Mouse (Mus musculus) megakaryocyte, adult 5-6 weeks (primary cell): ENCODE data around the gene Mnx1. TPM values are rescaled to one million over a fixed set of nuclear protein-coding genes. Genes with fewer than 3 reads are reported as not detected.

Source experiments
- ATAC-seq: 2 replicates; pipeline ENCODE4 v1.8.0; 2016; ENCODE audit warnings: mild to moderate bottlenecking, inconsistent platforms; ENCODE audit not compliant: poor library complexity, severe bottlenecking
- total RNA-seq, 2 experiments: library from RNA; stranded (forward) in 1 of 2; stranded (reverse) in 1 of 2; fragments of 153-499, 151-499 nt in 1 of 2; fragments of 221-1000, 200-1000 nt in 1 of 2; gene quantifications; 2 replicates each; pipeline versions ENCODE4 v1.2.3 to v1.2.4; 2015 to 2017

Mnx1 gene
- not detected in 2 replicates for total RNA-seq (2015)
- total RNA-seq (2017): not detected in 2 replicates

GRCm38 (mm10) chr5:29478208-29479197, at the start of gene Mnx1:
Mnx1 (minus strand) TSS chr5:29478470.
- ATAC-seq: no peak

- no peak for ATAC-seq
Observed at GRCm38 (mm10) chr5:29516432-29516831, 38.2 kb upstream of the Mnx1 start.

GRCm38 (mm10) chr5:29515888-29516287, 37.6 kb upstream of the Mnx1 start:
- no peak for ATAC-seq

- ATAC-seq: no peak
Observed at GRCm38 (mm10) chr5:29507013-29507412, 28.7 kb upstream of the Mnx1 start.

DNA sequence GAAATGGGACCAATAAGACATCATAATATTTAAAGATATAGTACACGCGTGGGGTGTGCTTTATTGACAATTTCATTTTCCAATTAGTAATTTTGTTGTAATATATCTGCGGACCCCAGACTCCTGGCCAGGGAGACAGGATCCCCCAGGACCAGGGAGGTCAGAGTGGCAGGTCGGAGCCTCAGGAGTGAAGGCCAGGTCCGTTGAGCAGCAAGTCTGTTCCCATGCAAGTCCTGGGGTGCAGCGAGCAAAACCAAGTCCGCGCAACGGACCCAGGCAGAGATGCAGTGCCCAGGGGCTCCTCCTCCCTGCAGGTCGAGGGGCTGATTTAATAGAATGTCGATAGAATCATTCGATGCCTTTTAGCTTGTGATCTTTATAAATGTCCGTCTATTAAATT, 9.1 kb upstream of the Mnx1 start:
- ATAC-seq: no peak

GRCm38 (mm10) chr5:29485941-29486320, 7.7 kb upstream of the Mnx1 start:
- ATAC-seq: no peak

- no peak for ATAC-seq
Observed at GRCm38 (mm10) chr5:29484965-29485940, 7.0 kb upstream of the Mnx1 start.

- ATAC-seq: no peak
Observed at GRCm38 (mm10) chr5:29483801-29484200, 5.5 kb upstream of the Mnx1 start.

DNA sequence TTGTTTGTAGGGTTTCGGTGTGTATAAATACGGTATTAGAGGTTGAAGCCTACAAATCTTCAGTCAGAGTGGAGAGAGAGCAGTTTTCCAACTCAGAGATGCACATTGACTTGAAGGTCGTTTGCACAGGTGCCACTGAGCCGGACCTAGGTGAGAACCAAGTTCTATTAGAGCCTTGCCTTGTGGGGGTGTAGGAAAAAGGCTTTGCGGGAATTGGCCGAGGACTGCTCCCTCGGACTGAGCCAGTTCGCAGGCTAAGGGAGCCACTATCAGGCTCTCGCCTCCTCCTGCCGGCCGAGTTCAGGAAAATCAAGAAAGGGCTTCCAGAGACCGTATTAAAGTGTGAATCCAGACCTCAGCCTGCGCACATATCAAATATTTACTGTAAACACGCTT, 926 bp upstream of the Mnx1 start:
- no peak for ATAC-seq

GRCm38 (mm10) chr5:29477474-29478207, 629 bp downstream of the Mnx1 start:
- ATAC-seq: no peak

GRCm38 (mm10) chr5:29476021-29476420, 2.2 kb downstream of the Mnx1 start:
- no peak for ATAC-seq

DNA sequence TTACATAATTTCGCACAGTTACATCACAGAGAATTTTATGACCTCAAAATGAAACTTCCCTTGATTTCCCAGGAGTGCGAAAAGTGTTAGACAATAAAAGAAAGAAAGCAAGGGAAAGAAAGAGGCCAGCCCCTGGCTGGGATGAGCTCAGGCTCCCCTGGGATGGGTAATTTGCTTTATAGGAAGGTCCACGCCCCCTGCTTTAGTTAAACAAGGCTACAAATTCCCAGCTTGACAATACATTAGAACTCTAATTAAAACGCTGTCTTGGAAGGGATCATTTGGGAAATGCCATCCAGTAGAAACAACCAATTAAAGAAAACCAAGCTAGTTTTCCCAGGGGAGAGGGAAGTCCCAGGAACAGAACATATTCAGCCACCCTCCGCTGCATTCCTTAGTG, 2.7 kb downstream of the Mnx1 start:
- ATAC-seq: no peak

DNA sequence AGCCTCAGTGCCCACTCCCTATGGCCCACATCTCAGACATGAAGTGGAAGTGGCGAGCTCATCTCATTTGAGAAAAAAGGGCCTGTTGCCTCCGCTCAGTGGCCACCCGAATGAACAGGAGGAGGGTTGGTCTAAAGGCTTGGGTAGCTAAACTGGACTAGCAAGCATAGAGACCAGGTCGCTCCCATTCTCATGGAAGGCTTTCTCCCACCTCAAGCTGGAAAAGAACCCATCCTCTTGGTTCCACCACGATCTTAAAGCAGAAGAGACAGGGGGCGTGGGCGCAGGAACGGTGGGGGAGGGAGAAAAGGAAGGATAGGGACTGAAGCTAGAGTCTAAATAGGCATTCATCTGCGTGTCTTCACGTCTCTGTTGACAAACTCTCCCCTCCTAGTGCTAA, 3.2 kb downstream of the Mnx1 start:
- ATAC-seq: no peak

- ATAC-seq: no peak
Observed at GRCm38 (mm10) chr5:29474246-29474960, 3.9 kb downstream of the Mnx1 start.

DNA sequence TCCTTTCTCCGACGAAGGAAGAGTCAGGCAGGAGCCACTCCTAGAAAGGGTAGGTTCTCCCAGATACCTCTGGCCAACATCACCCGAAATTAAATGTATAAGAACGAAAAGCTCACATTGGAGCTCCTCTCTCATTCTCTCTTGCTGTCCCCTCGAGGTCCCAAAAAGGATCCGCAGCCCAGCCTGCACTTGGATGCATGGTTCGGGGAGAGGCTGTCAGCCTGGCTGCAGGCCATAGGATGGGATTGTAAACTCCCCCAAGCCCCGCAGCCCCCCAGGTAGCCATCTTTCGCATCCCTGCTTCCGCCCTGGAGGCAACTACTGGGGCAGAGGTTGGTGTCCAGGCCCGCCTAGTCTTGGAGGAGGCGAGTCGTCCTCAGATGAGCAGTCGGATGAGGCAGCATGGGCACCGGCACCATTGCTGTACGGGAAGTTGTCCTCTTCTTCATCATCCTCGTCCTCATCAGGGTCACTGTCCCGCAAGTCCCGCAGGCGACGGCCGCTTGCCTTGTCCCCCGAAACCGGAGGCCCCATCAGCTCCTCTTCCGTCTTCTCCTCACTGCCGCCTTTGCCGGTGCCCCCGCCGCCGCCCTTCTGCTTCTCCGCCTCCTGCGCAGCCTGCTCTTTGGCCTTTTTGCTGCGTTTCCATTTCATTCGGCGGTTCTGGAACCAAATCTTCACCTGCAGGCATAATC, 4.6 kb downstream of the Mnx1 start:
- ATAC-seq: no peak

DNA sequence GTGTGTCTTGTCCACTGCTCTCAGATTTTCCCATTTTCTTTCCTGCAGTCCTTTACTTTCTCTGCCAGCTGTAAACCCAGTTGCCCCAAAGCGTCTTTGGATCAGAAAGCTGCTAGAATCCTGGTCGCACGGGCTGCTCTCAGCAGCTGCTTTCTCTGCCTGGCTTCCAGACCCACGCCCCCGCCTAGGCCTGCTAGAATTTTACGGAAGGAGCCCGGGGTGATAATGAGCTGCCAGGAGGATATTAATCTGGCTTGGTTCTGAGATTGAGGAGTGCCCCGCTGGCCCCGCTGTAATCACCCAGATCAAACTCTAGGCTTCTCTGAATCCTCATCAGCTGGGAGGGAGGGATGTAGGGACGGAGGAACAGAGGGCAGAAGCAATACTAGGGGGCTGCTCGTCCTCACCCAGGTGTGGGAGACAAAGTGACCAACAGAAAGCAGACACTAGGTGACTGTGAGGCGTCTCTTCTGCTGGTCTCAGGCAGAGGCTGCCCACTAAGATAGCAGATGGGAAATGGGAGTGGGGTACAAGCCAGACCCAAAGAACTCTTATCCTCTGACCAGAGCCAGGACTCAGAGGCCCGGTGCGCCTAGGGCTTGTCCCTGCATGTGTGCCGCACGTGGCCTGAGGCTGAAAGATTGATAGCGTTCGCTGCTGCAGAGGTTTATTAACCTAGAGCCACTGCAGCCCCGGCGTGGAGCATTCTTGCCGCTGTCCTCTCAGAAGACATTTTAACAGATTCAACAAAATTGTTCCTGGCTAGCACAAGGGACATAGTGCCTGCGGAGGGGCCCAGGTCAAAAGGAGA, 6.2 kb downstream of the Mnx1 start:
- ATAC-seq: no peak

DNA sequence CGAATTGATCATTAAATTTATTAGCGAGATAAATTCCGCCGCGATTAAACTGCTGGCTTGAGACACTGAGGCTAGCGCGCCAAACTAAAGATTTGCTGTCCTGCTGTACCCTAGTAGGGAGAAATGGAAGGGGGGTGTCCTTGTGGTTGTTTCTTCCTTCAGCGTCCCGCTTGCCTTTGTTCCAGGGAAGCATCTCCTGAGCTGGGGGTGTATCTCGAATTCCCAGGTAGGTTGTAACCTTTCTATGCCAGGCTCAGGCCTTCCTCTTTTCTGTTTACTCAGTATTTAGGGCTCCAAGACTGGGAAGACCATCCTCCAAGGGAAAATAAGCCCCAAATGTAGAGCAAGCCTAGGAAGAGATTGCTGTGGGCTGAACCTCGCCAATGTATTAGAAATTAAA, 6.9 kb downstream of the Mnx1 start:
- ATAC-seq: no peak

DNA sequence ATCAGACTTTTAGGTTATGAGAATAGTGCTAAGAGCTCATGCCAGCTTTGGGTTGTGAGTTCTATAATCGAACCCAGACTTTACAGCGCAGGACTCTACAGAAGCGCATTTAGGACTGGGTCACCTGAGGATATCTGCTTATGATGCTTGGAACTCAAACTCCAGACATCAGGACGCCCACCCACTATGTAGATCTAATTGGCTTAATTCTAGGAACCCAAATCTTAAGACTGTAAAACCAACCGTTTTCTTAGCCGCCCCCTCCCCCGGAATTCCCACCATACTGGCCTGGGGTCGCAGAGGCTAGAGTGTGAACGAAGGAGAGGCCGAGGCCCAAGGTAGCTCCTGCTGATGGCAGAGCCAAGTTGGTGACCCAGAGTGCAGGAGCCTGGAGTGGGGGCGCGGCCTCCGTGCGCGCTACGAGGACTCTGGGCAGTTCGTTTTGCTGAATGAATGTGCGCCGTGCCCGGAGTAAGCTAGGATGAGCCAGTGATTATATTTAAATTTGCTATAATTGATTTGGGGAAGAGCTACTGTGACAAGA, 7.3 kb downstream of the Mnx1 start:
- no peak for ATAC-seq
